Mouse (Mus musculus): ENCODE results near the gene Gzmm.
"Not testable (repeated sequence)": the region's sequence is repeated elsewhere in the genome, so short reads cannot be mapped to it uniquely, and the experiment has no call there.

The Gzmm gene

DNA sequence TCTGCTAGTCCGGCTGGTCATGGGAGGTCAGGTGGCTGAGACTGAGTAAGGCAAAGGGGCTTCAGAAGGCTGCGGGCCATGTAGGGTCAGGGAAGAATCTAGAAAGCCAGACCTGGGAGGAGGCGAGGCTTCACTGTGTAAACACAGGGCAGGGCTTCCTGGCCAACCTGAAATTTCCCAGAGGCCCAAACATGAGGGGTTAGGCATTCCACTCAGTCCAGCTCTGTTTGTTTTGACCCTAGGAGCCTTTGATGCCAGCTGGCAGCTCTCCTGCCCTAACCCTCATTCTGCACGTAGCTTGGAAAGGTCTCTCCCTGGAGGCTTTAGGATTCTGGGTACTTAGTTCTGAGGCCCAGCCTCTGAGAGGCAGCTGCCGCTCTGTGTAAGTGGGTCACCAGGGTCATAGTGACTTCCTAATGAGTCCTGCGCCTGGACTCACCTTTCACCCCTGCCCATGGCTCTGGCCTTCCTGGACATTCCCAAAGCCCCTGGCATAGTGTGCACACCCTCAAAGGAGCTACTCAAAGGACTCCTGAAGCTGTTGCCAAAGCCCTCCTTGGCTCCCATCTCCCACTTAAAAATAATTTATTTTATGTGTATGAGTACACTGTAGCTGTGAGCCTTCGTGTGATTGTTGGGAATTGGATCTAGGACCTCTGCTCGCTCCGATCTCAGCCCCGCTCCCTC lies 12.8 kb downstream of the Gzmm start:
- peak; percentile 87 to 89 for DNase-seq (ENCODE audit: low spot score in 2 of 2)

DNA sequence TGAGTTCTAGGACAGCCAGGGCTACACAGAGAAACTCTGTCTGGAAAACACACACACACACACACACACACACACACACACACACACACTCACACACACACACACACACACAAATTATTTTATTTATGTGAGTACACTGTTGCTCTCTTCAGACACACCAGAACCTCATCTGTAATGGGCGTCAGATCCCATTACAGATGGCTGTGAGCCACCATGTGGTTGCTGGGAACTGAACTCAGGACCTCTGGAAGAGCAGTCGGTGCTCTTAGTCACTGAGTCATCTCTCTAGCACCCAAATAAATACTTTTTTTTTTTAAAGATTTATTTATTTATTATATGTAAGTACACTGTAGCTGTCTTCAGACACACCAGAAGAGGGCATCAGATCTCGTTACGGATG lies 14.2 kb downstream of the Gzmm start:
- not testable (repeated sequence) for DNase-seq (ENCODE audit: low spot score in 2 of 2)

DNA sequence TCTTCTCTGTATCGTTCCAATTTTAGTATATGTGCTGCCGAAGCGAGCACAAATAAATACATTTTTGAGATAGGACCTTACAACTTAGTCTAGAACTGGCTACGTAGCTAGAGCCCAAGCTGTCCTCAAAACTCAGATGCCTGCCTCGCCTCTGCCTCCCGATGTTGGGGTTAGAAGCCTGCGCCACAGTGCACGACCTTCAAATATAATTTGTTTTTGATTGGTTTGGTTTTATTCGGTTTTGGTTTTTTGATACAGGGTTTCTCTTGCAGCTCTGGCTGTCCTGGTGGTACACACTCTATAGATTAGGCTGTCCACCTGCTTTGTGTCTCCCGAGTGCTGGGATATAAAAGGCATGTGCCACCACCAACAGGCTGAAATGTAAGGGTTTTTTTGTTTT lies 14.7 kb downstream of the Gzmm start:
- no peak for DNase-seq (ENCODE audit: low spot score in 2 of 2)

DNA sequence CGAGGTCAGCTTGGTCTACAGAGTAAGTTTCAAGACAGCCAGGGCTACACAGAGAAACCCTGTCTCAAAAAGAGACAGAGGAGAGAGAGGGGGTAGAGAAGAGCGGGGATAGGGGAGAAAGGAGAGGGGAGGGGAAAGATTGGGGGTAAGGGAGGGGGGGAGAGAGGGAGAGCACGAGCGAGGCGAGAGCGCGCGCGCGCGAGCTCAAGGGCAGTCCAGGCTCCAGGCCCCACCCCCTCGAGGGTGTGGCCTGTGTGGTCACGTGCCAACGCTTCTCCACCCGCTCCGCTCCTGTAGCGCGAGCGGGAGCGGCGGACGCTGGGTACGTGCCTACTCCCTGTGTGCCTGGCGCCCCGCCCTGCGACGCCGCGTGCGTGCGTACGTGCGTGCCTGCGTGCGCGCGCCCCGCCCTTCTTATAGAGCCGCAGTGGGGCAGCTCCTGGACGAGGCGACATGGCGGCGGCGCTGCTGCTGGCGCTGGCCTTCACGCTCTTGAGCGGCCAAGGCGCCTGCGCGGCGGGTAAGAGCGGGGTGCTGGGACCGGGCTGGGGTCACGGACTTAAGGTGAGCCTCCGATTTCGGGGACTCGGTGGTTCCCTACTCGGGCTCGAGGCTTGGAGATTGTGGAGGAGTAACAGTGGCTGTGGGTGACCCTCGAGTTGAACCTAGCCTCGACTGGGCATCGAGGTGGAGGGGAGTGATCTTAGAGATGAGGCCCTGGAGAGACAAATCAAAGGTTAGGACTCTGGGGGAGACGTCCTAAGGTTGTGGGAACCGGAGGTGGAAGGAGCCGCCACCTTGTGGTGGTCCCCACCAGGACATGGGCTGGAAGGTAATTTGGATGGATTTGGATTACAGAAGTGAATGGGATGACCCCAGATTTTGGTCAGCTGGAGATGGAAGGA lies 15.5 kb downstream of the Gzmm start, which contains the start of gene Bsg:
Gene Bsg, plus strand, starts transcription at position 427 of the 905 bp plus-strand sequence.
- peak; percentile 99 for DNase-seq (ENCODE audit: low spot score in 2 of 2)

DNA sequence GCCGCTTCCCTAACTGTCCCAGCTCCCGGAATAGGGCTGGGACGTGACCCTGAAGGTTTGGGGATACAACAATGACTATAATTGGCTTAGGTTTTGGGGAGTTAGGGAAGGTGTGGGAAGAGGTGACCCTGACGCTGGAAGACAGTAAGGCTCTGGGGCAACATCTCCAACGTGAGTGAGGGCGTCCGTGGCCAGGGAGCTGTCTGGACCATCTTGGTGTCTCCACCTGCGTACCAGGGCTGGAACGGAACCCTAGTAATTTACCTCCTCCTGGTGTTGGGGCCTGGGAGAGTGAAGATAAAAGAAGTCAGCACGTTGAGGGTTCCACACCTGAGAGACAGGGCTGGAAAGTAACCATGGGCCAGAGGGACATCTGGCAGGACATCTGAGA lies 16.1 kb downstream of the Gzmm start:
- no peak for DNase-seq (ENCODE audit: low spot score in 2 of 2)

DNA sequence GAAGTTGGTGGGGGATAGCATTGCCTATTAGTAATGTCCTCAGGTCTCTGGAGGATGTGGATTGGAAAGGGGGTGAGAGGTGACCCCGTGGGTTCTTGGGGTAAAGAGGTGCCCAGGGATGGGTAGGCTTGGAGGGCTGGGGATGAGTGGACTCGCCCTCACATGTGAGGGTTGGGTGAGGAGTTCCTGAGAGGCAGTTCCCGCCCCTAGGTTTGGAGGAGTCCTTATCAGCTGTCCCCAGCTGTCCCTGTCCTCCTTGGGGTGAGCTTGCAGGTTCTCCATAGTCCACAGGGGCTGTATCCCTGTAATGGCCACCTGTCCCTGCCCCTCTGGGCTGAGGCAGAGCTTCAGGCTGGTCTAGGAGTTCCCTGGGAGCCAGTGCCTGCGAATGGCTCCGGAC lies 17.1 kb downstream of the Gzmm start:
- DNase-seq (ENCODE audit: low spot score in 2 of 2): no peak

DNA sequence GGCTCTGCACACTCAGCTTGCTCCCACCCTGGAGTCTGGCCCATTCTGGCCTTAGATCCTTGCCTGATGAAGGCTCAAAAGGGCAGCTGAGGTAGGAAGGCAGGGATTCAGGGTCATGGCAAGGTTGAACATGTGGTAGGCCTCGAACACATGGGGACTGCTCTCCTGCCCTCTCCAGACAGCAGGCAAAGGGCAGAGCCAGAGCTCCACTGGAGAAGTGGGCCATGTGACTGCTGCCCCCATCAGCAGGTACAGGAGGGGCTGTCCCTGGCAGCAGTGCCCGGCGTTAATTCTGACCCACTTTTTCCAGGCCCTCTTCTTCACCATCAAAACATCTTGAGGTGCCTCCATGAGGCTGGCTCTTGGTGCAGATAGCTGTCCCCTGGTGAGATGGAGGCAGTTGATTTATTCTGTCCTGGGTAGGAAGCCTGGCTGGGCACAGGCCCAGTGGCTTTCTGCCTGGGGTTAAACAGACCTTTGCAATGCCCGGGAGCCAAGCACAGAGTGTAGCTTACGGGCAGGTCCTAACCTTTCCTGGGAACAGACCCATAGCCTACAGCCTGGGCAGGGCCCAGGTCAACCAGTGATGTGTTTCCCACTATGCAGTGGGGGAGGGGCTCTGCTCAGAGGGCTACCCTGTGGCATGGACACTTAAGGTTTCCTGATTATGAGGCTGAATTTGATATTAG lies 17.7 kb downstream of the Gzmm start:
- DNase-seq (ENCODE audit: low spot score in 2 of 2): no peak

DNA sequence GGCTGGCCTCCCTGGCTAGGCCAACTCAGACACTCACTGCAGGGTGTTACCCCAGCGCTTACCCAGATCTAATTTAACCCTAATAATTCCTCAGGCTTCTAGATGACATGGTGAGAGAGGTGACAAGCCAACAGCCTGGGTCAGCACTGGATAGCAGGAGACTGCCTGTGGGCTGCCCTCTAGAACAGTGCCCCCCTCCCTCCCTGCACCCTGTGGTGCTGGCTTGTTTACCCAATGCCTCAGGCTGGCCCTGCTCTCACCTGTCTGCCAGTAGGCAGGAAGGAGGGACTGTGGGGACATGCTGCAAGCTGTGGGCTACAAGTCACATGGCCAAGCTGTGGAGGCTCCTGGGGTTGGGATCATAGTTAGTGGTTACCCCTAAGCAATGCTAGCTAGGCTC lies 18.3 kb downstream of the Gzmm start:
- no peak for DNase-seq (ENCODE audit: low spot score in 2 of 2)

DNA sequence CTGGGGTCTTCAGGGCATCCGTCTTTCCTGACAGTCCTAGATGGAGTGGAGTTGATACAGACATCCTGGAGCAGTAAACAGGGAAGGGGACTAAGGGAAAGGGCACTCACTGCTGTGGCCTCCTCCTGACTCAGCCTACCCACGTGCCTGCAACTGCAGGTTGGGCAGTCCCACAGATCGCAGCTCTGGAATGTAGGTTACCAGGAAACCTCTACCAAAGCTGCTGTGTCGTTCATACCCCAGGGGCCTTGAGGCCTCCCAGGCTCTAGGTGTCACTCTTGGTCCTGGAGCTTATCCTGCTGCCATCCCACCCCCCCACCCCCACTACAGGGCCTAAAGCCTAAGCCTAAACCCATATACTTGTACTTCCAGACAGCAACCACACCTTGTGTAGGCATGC lies 18.9 kb downstream of the Gzmm start:
- DNase-seq (ENCODE audit: low spot score in 2 of 2): no peak

DNA sequence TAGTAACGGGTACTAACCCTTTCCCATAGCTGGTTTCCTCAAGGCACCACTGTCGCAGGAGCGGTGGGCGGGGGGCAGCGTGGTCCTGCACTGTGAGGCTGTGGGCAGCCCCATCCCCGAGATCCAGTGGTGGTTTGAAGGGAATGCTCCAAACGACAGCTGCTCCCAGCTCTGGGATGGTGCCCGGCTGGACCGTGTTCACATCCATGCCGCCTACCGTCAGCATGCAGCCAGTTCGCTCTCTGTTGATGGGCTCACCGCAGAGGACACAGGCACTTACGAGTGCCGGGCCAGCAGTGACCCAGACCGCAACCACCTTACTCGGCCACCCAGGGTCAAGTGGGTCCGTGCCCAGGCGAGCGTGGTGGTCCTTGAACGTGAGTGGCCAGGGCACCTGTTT lies 19.8 kb downstream of the Gzmm start:
- no peak for DNase-seq (ENCODE audit: low spot score in 2 of 2)

DNA sequence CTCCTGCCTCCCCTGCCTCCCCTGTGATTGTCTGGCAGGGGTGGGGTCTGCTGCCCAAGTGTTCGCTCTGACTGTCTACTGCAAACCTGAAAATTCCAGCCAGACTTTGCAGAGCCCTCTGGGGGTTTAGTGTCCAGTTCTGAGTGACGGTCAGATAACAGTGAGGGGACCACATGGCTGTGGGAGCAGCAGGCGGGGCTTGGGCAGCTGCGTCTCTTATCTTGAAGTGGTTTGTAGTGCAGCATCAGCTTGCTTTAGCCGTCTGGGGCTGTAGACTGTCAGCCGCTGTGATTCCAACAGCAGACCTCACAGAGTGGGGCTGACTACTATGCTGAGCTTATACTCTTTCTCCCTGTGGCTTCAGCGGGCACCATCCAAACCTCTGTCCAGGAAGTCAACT lies 20.5 kb downstream of the Gzmm start:
- no peak for DNase-seq (ENCODE audit: low spot score in 2 of 2)

DNA sequence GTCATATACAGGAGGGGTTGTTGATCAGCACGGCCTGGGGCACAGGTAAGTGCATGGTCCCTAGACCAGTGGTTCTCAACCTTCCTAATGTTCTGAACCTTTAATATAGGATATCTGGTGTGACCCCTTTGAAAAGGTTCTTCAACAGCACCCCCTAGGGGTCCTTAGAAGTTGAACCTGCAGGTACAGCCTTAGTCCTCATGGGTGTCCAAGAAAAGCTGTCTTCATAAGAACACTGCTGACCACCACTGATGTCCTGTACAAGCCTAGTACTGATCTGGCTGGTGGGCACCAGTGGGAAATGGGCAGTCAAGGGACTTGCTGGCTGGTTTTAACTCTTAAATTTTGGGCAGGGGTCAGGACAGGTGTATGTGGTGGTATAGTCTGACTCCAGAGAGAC lies 23.2 kb downstream of the Gzmm start:
- DNase-seq (ENCODE audit: low spot score in 2 of 2): no peak

DNA sequence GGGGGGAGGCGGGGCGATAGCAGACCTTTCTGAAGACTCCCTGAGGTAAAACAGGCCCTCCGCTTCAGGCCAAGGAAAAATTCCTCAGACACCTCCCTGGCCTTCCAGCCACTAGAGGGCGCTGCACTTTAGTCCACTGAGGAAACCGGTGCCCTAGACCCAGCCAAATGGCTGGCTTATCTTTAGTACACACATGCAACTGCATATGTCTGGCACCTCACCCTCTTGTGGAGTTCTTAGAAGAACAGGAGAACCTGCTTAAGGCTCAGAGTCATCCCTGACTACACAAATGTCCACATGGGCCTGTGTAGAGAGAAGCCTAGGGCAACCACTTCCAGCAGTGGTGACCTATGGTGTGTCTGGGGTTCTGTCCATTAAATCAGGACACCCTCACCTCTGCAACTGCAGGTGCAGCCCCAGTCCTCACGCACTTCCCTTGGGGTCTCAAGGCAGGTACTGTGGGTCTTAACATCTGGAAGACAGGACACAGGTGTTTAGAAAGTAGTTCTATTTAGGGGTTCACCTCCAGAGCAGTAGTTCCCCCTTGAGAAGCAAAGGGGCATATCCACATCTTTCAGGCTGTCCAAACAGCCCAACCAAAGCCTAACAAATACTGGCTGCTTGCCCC lies 23.8 kb downstream of the Gzmm start:
- DNase-seq (ENCODE audit: low spot score in 2 of 2): peak in 1 of 2 experiments; percentile 70

DNA sequence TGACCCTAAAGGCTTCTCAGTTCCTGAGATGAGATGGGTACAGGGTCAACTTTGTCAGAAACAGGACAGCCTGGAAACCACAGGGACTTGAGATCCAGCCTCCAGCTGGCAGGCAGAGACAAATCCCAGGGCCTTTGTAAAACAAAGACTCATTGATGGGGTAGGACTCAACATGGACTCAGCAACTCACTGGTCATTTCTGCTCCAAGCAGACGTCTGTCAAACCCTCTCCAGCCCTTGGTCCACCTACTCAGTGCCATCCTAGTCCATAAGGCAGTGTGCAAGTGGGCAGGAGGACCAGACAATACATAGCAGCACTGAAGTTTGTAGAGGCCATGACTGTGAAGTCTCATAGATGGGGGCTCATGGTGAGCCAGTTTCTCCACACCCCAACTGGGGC lies 24.3 kb downstream of the Gzmm start:
- no peak for DNase-seq (ENCODE audit: low spot score in 2 of 2)

DNA sequence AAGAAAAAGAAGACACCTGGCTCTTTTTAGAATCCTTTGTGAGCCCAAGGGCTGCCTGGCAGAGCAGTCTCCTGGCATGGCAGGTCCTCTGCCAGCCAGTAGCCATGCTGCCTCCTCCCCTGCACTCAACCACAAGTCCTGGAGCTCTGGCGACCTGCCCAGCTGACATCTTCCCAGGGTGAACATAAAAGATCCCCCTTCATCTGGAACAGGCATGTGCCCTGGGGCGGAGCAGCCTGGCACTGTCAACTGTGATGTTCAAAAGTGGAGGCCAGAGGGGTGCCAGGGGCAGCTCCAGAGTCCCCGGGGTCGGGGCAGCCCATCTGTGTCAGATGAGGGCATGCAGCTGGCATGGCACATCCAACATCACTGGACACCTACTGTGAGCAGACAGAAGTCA lies 26.2 kb downstream of the Gzmm start:
- DNase-seq (ENCODE audit: low spot score in 2 of 2): no peak

DNA sequence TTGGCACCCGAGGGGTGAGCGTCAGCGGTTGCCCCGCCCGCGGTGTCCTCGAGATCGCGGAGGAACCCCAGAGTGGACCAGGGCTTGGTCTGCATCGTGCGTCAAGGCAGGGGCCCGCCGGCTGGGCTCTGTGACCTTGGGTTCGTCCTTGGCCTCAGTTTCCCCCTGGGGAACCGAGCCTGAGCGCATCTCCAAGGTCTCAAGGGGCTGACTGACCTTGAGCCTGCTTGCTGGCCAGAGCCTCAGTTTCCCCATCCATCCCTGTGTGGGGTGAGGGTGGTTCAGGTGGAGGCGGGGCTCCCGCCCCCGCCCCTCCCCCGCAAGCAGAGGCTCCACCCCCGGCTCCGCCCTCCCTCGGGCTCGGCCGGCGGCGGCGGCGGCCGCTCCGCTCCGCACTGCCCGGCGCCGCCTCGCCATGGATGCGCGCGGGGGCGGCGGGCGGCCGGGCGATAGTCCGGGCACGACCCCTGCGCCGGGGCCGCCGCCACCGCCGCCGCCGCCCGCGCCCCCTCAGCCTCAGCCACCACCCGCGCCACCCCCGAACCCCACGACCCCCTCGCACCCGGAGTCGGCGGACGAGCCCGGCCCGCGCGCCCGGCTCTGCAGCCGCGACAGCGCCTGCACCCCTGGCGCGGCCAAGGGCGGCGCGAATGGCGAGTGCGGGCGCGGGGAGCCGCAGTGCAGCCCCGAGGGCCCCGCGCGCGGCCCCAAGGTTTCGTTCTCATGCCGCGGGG lies 27.6 kb downstream of the Gzmm start, which contains the start of gene Hcn2:
Gene Hcn2, plus strand, starts transcription at position 381 of the 734 bp plus-strand sequence.
- DNase-seq (ENCODE audit: low spot score in 2 of 2): no peak

DNA sequence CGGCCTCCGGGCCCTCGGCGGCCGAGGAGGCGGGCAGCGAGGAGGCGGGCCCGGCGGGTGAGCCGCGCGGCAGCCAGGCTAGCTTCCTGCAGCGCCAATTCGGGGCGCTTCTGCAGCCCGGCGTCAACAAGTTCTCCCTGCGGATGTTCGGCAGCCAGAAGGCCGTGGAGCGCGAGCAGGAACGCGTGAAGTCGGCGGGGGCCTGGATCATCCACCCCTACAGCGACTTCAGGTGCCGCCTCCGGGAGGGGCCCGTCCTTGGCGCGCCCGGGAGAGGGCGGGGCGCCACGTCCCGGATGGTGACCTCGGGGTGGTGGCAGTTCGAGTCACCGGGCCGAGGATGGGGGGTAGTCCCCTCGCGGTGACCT lies 28.2 kb downstream of the Gzmm start:
- no peak for DNase-seq (ENCODE audit: low spot score in 2 of 2)

DNA sequence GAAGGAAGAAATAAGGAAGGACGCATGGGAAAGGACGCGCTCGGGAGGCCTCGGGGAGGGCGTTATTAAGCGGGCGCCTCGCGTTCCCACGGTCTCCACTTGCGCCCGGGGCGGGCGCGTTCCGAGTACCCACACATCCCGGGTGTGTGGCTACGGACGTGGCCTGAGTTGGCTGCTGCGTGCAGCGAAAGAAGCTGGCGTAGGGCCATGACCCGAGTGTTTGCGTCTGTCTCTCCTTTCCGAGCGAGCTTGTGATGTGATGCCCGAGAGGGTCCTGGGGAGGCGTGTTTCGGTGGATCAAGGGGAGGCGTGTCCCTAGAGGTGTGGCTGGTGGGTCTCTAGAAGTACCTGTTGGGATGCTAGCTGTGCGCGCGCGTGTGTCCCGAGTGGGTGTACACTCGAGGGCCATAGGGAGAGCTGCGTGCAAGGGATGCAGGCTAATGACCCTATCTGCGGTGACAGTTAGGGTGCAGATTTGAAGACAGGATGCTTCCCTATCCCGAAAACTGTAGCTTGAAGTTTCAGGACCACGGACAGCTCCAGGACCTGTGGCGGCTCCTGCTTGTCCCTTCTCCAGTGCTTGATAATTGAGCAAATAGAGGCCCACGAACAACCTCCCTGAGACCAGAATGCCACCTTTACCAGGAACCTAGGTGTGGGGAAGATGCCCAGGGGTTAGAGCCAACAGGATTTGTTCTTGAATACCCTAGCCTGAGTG lies 29.0 kb downstream of the Gzmm start:
- DNase-seq (ENCODE audit: low spot score in 2 of 2): no peak

DNA sequence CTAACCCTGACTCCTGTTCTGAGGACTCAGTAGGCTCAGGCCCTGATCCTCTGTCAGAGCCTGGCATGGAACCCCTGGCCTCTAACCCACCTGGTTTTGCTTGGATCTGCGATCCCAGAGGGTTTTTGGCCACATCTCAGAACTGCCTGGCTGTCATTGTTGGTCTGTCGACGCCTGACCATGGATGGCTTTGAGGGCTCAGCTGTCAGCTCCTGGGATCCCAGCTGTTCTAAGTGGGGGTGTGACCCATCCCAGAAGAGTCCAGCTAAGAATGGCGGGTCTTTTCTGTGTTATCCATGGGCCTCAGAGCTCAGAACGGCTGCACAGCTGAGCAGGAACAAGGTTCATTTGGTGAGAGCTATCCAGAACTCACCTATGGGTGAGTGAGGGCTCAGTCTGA lies 32.3 kb downstream of the Gzmm start:
- no peak for DNase-seq (ENCODE audit: low spot score in 2 of 2)

DNA sequence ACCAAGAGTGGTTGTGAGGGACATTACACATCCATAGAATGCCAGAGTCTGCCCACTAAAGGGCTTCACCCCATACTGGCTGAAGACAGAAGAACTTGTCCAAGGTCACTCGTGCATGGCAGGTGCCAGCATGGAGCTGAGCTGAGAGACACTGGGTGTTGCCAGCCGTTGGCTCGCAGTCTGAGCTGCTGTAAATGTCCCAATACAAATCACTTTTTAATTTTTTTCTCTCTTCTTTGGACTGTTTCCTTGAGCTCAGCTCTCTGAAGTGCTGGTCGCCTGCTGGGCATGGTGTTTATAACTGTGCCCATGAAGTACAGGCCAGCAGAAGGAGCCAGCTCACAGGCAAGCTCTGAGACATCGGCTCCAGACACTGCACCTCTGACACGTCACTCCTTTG lies 34.2 kb downstream of the Gzmm start:
- DNase-seq (ENCODE audit: low spot score in 2 of 2): no peak

DNA sequence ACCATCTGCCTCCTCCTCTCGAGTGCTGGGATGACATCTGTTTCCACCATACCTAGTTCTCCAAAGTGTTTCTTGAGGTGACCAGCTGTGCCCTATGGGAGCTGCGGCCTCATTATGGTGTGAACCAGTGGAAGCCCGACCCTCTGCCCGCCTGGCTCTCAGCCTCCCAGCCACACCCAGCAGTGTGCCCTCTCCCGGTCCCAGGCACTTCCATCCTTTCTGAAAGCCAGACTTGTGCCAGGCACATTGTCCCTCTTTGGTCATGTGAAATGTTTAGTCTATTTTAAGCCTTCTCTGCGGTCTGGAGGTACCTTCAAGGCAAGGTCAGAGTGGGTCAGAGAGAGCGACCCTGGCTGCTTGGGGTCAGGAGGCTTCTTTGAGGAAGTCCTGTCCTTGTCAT lies 34.9 kb downstream of the Gzmm start:
- no peak for DNase-seq (ENCODE audit: low spot score in 2 of 2)
